Mouse (Mus musculus): ENCODE data around the gene Nt5dc3.

DNA sequence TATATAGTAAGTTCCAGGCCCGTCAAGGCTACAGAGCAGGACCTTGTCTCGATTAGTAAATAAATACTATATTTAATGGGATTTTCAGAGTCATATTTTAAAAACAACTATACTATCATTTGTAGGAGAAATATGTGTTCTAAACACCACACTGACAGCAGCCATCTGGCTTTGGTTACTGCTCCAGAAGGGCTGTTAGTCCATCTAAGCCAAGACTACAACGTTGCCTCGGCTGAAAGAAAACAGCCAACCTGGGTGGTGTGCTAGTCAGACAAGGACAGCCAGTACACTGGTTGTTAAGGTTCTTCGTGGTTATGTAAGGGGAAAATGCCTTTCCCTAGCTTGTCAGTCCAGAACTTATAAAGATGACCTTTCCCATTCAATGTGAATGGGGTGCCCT lies 63.9 kb downstream of the Nt5dc3 start:
- no peak for TF ChIP-seq POLR2A (IDR thresholded peaks at IDR 0.05; ENCODE audit: borderline replicate concordance, extremely low read depth, insufficient read depth, insufficient read length, poor library complexity, severe bottlenecking)
- TF ChIP-seq CTCF (IDR thresholded peaks at IDR 0.05; ENCODE audit: borderline replicate concordance, extremely low read depth, insufficient read depth, insufficient read length), result no peak
